Mouse (Mus musculus): ENCODE data around the gene Suox.
A peak's percentile ranks its signal among the peaks of the same experiment; 100 is the strongest.

GRCm38 (mm10) chr10:128673763-128674468 lies at the start of gene Suox:
- peak; percentile 27; the same call in 1 of the 2 replicates for TF ChIP-seq POLR2A (IDR thresholded peaks at IDR 0.05; ENCODE audit: control insufficient read depth, low read depth, low read length)
- TF ChIP-seq CTCF (IDR thresholded peaks at IDR 0.05; ENCODE audit: control insufficient read depth, insufficient read depth, insufficient replicate concordance, low read depth, low read length), result no peak

Measured in testis, adult 2 months (tissue).